Mouse (Mus musculus) hindbrain, embryonic 11.5 days (tissue): ENCODE data around the gene Mtus2. TPM values are rescaled to one million over a fixed set of nuclear protein-coding genes. Genes with fewer than 3 reads are reported as not detected.

ENCODE experiments used
- ATAC-seq: fragments of 200-750 bp; cut with Nextera tagmentation; 2 replicates; pipeline ENCODE4 v1.8.0; 2017; ENCODE audit warnings: mild to moderate bottlenecking, moderate TSS enrichment, moderate library complexity; ENCODE audit not compliant: low FRiP score
- DNase-seq: peaks from one replicate; pipeline ENCODE4 v3.0.0-alpha.2; 2015; ENCODE audit warnings: low spot score
- H3K27ac ChIP-seq: fragments of 300-500 bp; sonication (generic); 2 replicates; pipeline ENCODE4 v1.5.1; 2014; ENCODE audit warnings: mild to moderate bottlenecking, low read depth, low read length
- H3K27me3 ChIP-seq: fragments of 300-500 bp; sonication (generic); 2 replicates; pipeline ENCODE4 v1.6.1; 2014; ENCODE audit warnings: mild to moderate bottlenecking, low read length, moderate library complexity, mixed read lengths; ENCODE audit not compliant: control insufficient read depth, insufficient read depth
- H3K36me3 ChIP-seq: fragments of 300-500 bp; sonication (generic); 2 replicates; pipeline ENCODE4 v1.6.1; 2014; ENCODE audit warnings: mild to moderate bottlenecking, low read length, moderate library complexity, mixed read lengths; ENCODE audit not compliant: control insufficient read depth, insufficient read depth
- H3K4me1 ChIP-seq: fragments of 300-500 bp; sonication (generic); replicated peaks from 2 replicates; pipeline ENCODE4 v1.6.1; 2014; ENCODE audit warnings: low read length, mixed read lengths; ENCODE audit not compliant: control insufficient read depth, insufficient read depth
- H3K4me2 ChIP-seq: fragments of 300-500 bp; sonication (generic); replicated peaks from 2 replicates; pipeline ENCODE4 v1.6.1; 2014; ENCODE audit warnings: mild to moderate bottlenecking, low read depth, low read length
- H3K4me3 ChIP-seq: fragments of 300-500 bp; sonication (generic); 2 replicates; pipeline ENCODE4 v1.5.1; 2014; ENCODE audit warnings: low read depth, low read length
- H3K9ac ChIP-seq: fragments of 300-500 bp; sonication (generic); 2 replicates; pipeline ENCODE4 v1.6.1; 2014; ENCODE audit warnings: low read depth, low read length
- H3K9me3 ChIP-seq: fragments of 300-500 bp; sonication (generic); 2 replicates; pipeline ENCODE4 v1.6.1; 2016; ENCODE audit warnings: low read length; ENCODE audit not compliant: control insufficient read depth
- WGBS: fragments of 180-500 bp; shearing (Covaris S2); extraction: QIAGEN DNeasy Blood & Tissue Kit; methylation state at CpG from one replicate; pipeline ENCODE4 v1.1.7; 2014; 5-methylcytosine and 5-hydroxymethylcytosine counted together
- polyA plus RNA-seq: library from polyadenylated mRNA; unstranded; fragments of >200 nt; fragmentation: Nextera tagmentation; extraction: Ambion mirVana; gene quantifications from 2 replicates; pipeline ENCODE4 v1.2.1, GENCODE M21; 2014

Gene Mtus2
- polyA plus RNA-seq, 1 experiment from 2014 or later = 29.2 TPM

- no peak for ATAC-seq
- H3K9ac ChIP-seq = no peak overlapping the region
- H3K4me1 ChIP-seq = no peaks in the 10 kb centered on the region
- no peaks in the 10 kb centered on the region for H3K36me3 ChIP-seq
- no peak overlapping the region for H3K4me3 ChIP-seq
- no peaks in the 10 kb centered on the region for H3K9me3 ChIP-seq
- H3K27ac ChIP-seq = no peak overlapping the region
- peak; percentile 48 for DNase-seq
- WGBS = 54% methylated on average over 2 of the region's 2 CpGs
- no peak overlapping the region for H3K4me2 ChIP-seq
- no peaks in the 10 kb centered on the region for H3K27me3 ChIP-seq
Observed at GRCm38 (mm10) chr5:147964776-147965175, 7.7 kb downstream of the Mtus2 start.

GRCm38 (mm10) chr5:147966646-147967045 lies 9.5 kb downstream of the Mtus2 start:
- DNase-seq (no peak), ATAC-seq (no peak)
- WGBS = 86% methylated on average over 7 of the region's 7 CpGs
- no peak overlapping the region for H3K27ac ChIP-seq
- no peaks in the 10 kb centered on the region for H3K9me3 ChIP-seq
- H3K9ac ChIP-seq = no peak overlapping the region
- H3K4me2 ChIP-seq = no peak overlapping the region
- H3K27me3 ChIP-seq = no peaks in the 10 kb centered on the region
- no peaks in the 10 kb centered on the region for H3K4me1 ChIP-seq
- no peaks in the 10 kb centered on the region for H3K36me3 ChIP-seq
- no peak overlapping the region for H3K4me3 ChIP-seq

GRCm38 (mm10) chr5:147969566-147969965 lies 12.4 kb downstream of the Mtus2 start:
- Histone ChIP-seq H3K36me3 (no peaks in the 10 kb centered on the region), H3K9ac (no peak overlapping the region), H3K4me2 (no peak overlapping the region), H3K4me3 (no peak overlapping the region), H3K4me1 (no peaks in the 10 kb centered on the region), H3K27me3 (no peaks in the 10 kb centered on the region), H3K27ac (no peak overlapping the region), H3K9me3 (no peaks in the 10 kb centered on the region)
- WGBS = 77% methylated on average over 5 of the region's 5 CpGs
- ATAC-seq = no peak
- peak; percentile 18 for DNase-seq

- DNase-seq (no peak), ATAC-seq (no peak)
- Histone ChIP-seq H3K9ac (no peak overlapping the region), H3K27ac (no peak overlapping the region), H3K4me2 (no peak overlapping the region), H3K36me3 (no peaks in the 10 kb centered on the region), H3K9me3 (no peaks in the 10 kb centered on the region), H3K27me3 (no peaks in the 10 kb centered on the region), H3K4me1 (no peaks in the 10 kb centered on the region), H3K4me3 (no peak overlapping the region)
- 70% methylated on average over 13 of the region's 13 CpGs for WGBS
Observed at GRCm38 (mm10) chr5:147976001-147976400, 18.9 kb downstream of the Mtus2 start.

- no peaks in the 10 kb centered on the region for H3K4me1 ChIP-seq
- no peaks in the 10 kb centered on the region for H3K27me3 ChIP-seq
- no peak overlapping the region for H3K4me2 ChIP-seq
- DNase-seq (no peak), ATAC-seq (no peak)
- 91% methylated on average over 13 of the region's 13 CpGs for WGBS
- H3K9ac ChIP-seq = no peak overlapping the region
- no peak overlapping the region for H3K4me3 ChIP-seq
- H3K36me3 ChIP-seq = no peaks in the 10 kb centered on the region
- H3K9me3 ChIP-seq = no peaks in the 10 kb centered on the region
- no peak overlapping the region for H3K27ac ChIP-seq
Observed at GRCm38 (mm10) chr5:147980606-147981005, 23.5 kb downstream of the Mtus2 start.

GRCm38 (mm10) chr5:147990289-147990688 lies 33.2 kb downstream of the Mtus2 start:
- no peaks in the 10 kb centered on the region for H3K27me3 ChIP-seq
- H3K9ac ChIP-seq = no peak overlapping the region
- DNase-seq = no peak
- no peak overlapping the region for H3K4me2 ChIP-seq
- no peaks in the 10 kb centered on the region for H3K36me3 ChIP-seq
- no peaks in the 10 kb centered on the region for H3K9me3 ChIP-seq
- no peak for ATAC-seq
- no peak overlapping the region for H3K27ac ChIP-seq
- WGBS = 80% methylated on average over 4 of the region's 4 CpGs
- no peaks in the 10 kb centered on the region for H3K4me1 ChIP-seq
- no peak overlapping the region for H3K4me3 ChIP-seq

- Histone ChIP-seq H3K27ac (no peak overlapping the region), H3K36me3 (no peaks in the 10 kb centered on the region), H3K9ac (no peak overlapping the region), H3K4me2 (no peak overlapping the region), H3K9me3 (no peaks in the 10 kb centered on the region), H3K4me3 (no peak overlapping the region), H3K27me3 (no peaks in the 10 kb centered on the region), H3K4me1 (no peaks in the 10 kb centered on the region)
- WGBS = 90% methylated on average over 10 of the region's 10 CpGs
- DNase-seq (no peak), ATAC-seq (no peak)
Observed at GRCm38 (mm10) chr5:147990775-147991174, 33.7 kb downstream of the Mtus2 start.

GRCm38 (mm10) chr5:147992581-147993378 lies 35.7 kb downstream of the Mtus2 start:
- no peaks in the 10 kb centered on the region for H3K27me3 ChIP-seq
- WGBS = 29% methylated on average over 20 of the region's 20 CpGs

GRCm38 (mm10) chr5:148005263-148005662 lies 48.1 kb downstream of the Mtus2 start:
- H3K27me3 ChIP-seq = no peaks in the 10 kb centered on the region
- H3K4me1 ChIP-seq = no peaks in the 10 kb centered on the region; the same call in 1 of the 2 replicates
- no peaks in the 10 kb centered on the region for H3K36me3 ChIP-seq
- WGBS = 33% methylated on average over 4 of the region's 4 CpGs
- H3K9ac ChIP-seq = no peak overlapping the region
- DNase-seq = no peak
- no peaks in the 10 kb centered on the region for H3K9me3 ChIP-seq
- H3K4me2 ChIP-seq = no peak overlapping the region
- H3K27ac ChIP-seq = no peak overlapping the region
- ATAC-seq = no peak
- H3K4me3 ChIP-seq = no peak overlapping the region

More at GRCm38 (mm10) chr5:147992581-147993378, 35.7 kb downstream of the Mtus2 start:
- ATAC-seq (peak; percentile 59; the same call in 1 of the 2 replicates), DNase-seq (peak; percentile 77)
- no peaks in the 10 kb centered on the region for H3K9me3 ChIP-seq
- no peak overlapping the region for H3K9ac ChIP-seq
- no peaks in the 10 kb centered on the region for H3K4me1 ChIP-seq
- no peaks in the 10 kb centered on the region for H3K36me3 ChIP-seq
- H3K27ac ChIP-seq = no peak overlapping the region
- H3K4me2 ChIP-seq = no peak overlapping the region
- no peak overlapping the region for H3K4me3 ChIP-seq
